Mouse (Mus musculus) neutrophil, adult 65 days (primary cell): ENCODE measurements around the gene Aktip. TPM values are rescaled to one million over a fixed set of nuclear protein-coding genes. Genes with fewer than 3 reads are reported as not detected.

ENCODE experiments used
- total RNA-seq: library from RNA; stranded (reverse); gene quantifications from 2 replicates; pipeline ENCODE4 v1.2.4, GENCODE M21; 2023

Gene Aktip
- total RNA-seq = 17.2 and 17.3 TPM in 2 replicates

GRCm38 (mm10) chr8:91199876-91200275 is at the start of gene Aktip:
Gene Aktip (minus strand): TSS chr8:91199976.

GRCm38 (mm10) chr8:91069834-91070233 is 129.9 kb downstream of the Aktip start, which contains the start of gene Rbl2:
Gene Rbl2 (plus strand): TSS chr8:91070057.

Other genes with a start within 250 kb of the Aktip start
- 48.5 and 62.8 TPM in 2 replicates for gene Rbl2, start 129.9 kb downstream of the Aktip start, total RNA-seq
- gene Rpgrip1l, start 113.3 kb upstream of the Aktip start, total RNA-seq = 1.9 and 3.6 TPM in 2 replicates
- 19.3 and 27.8 TPM in 2 replicates for gene Fto, start 113.5 kb upstream of the Aktip start, total RNA-seq